Mouse (Mus musculus) cerebellum, adult 2 months (tissue): ENCODE data around the gene Nrxn1. TPM values are rescaled to one million over a fixed set of nuclear protein-coding genes. Genes with fewer than 3 reads are reported as not detected.

ENCODE experiments used
- DNase-seq, 2 experiments: peaks; one replicate each; pipeline ENCODE4 v3.0.0; 2021
- H3K27ac ChIP-seq: fragments of 200-500 bp; 2 replicates; pipeline ENCODE4 v1.5.1; 2012; ENCODE audit warnings: low read length, control low read depth, inconsistent platforms; ENCODE audit not compliant: insufficient read depth
- H3K27me3 ChIP-seq: fragments of 200-500 bp; 2 replicates; pipeline ENCODE4 v1.6.1; 2012; ENCODE audit warnings: inconsistent platforms, mild to moderate bottlenecking, low read length, moderate library complexity; ENCODE audit not compliant: control insufficient read depth, insufficient read depth
- H3K4me1 ChIP-seq: fragments of 200-500 bp; 2 replicates; pipeline ENCODE4 v1.6.1; 2011; ENCODE audit warnings: low read length; ENCODE audit not compliant: control insufficient read depth, insufficient read depth
- H3K4me3 ChIP-seq: fragments of 200-500 bp; replicated peaks from 2 replicates; pipeline ENCODE3; 2011; ENCODE audit warnings: mild to moderate bottlenecking, low read depth, low read length, control low read depth; ENCODE audit not compliant: insufficient read depth
- CTCF ChIP-seq: fragments of 200-500 bp; IDR thresholded peaks from 2 replicates; pipeline ENCODE4 v1.5.1; 2011; ENCODE audit warnings: low read depth, mild to moderate bottlenecking, control low read depth, low read length, moderate library complexity, borderline replicate concordance; ENCODE audit not compliant: insufficient read depth
- POLR2A ChIP-seq: fragments of 200-500 bp; IDR thresholded peaks from 2 replicates; pipeline ENCODE4 v1.6.1; 2011; ENCODE audit warnings: low read length, control low read depth, borderline replicate concordance; ENCODE audit not compliant: insufficient read depth
- whole genome bisulfite sequencing: fragments of 180-500 bp; shearing (Covaris S2); methylation state at CpG from one replicate; pipeline ENCODE4 v1.1.7; 2018; 5-methylcytosine and 5-hydroxymethylcytosine counted together
- polyA plus RNA-seq: library from polyadenylated mRNA; depleted of rRNA; stranded (reverse); fragments of >200 nt; gene quantifications from 2 replicates; pipeline ENCODE4 v1.2.3, GENCODE M21; 2012

Gene Nrxn1
- polyA plus RNA-seq, 1 experiment: 143 TPM

DNA sequence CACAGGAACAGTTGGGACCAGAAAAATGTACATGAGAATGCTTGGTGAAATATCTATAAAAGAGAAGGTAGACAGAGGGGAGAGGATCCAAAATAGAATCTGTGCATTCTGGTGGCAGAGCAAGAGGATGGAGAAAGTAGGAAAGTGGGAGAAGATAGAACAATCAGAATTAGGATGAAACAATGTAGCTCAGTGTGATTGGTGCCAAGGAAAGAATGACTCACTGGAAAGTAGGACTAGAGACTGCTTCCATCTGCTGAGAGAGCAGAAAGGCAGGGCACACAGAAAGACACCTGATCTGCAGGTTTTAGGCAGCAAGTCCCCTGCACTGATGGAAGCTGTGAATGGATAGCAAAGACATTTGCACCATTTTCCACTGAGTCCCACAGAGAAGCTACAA lies 657.0 kb downstream of the Nrxn1 start:
- TF ChIP-seq CTCF (no peak), POLR2A (no peak)
- H3K4me3 ChIP-seq: no peak overlapping the region
- H3K4me1 ChIP-seq: peaks cover 6% of the 10 kb centered on the region; the same call in 1 of the 2 replicates
- peak overlapping the region; percentile 90; the same call in 1 of the 2 replicates for H3K27ac ChIP-seq
- DNase-seq: peak; percentile 63 to 91
- no peaks in the 10 kb centered on the region for H3K27me3 ChIP-seq

DNA sequence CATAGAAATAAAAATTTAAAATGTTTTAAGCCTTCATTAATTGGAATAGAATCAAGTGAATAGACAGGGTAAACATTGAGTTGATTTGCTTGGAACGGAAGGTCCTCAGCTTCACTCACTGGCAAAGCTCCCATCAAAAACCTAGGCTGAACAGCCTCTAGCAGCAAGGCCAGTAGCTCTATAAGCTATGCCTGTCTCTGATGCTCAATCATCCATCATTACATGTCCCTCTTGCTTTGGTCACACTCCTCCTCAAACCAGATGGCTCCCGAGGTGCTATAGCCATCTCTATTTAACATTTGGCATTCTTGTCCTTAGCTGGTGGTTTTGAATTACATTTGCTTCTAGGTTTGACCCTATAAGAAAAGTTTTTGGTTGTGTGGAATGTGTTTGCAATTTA lies 657.5 kb downstream of the Nrxn1 start:
- TF ChIP-seq POLR2A (no peak), CTCF (no peak)
- H3K4me3 ChIP-seq: no peak overlapping the region
- H3K27ac ChIP-seq: peak overlapping the region; percentile 90
- WGBS: 12% methylated on average over 2 of the region's 2 CpGs
- no peaks in the 10 kb centered on the region for H3K27me3 ChIP-seq
- DNase-seq: peak; percentile 49 to 68
- H3K4me1 ChIP-seq: peaks cover 6% of the 10 kb centered on the region; the same call in 1 of the 2 replicates

DNA sequence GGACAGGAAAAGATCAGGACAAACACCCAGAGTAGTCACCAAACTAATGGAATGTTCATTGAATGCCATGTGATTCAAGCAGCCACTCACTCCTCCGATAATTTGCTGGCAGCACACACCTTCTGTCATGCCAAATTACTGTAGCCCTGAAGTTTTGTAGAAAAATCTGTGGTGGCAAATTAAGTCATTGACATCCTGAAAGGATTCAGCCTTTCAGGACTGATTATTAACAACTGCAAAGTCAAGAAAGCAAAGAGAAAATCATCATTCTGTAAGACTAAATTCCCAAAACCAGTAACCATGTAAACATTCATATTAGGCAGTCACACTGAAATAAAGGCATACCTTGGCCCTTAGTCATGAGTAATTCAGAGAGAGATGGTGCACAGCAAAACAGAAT lies 662.7 kb downstream of the Nrxn1 start:
- 11% methylated on average over 1 of the region's 1 CpGs for WGBS
- Histone ChIP-seq H3K4me3 (no peak overlapping the region), H3K4me1 (peaks cover 13% of the 10 kb centered on the region), H3K27me3 (no peaks in the 10 kb centered on the region), H3K27ac (0 out of 2 replicates have a peak overlapping the region, but pooled peaks have one; percentile 15)
- TF ChIP-seq CTCF (no peak), POLR2A (no peak)
- no peak for DNase-seq

DNA sequence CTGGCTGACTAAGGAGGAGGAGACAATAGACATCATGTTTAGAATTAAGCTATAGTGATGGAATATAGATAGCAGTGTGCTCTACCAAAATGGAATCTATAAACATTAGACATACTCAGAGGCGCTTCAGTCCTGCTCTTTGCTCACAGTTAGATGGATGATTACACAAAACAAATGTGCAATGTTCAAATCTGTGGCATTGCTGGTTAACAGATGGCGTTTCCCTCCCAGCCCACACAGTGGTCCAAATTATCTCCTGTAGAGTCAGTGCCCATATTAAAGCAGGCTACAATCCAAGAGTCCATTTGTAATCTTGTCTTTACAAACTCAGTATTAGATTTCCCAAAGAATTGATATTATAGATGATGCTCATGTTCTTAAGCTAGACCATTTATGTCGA lies 666.9 kb downstream of the Nrxn1 start:
- Histone ChIP-seq H3K27me3 (no peaks in the 10 kb centered on the region), H3K27ac (peak overlapping the region; percentile 54; the same call in 1 of the 2 replicates), H3K4me3 (no peak overlapping the region), H3K4me1 (peaks cover 27% of the 10 kb centered on the region)
- TF ChIP-seq POLR2A (no peak), CTCF (no peak)
- DNase-seq: peak; percentile 76 to 93
- WGBS: 12% methylated on average over 3 of the region's 3 CpGs

DNA sequence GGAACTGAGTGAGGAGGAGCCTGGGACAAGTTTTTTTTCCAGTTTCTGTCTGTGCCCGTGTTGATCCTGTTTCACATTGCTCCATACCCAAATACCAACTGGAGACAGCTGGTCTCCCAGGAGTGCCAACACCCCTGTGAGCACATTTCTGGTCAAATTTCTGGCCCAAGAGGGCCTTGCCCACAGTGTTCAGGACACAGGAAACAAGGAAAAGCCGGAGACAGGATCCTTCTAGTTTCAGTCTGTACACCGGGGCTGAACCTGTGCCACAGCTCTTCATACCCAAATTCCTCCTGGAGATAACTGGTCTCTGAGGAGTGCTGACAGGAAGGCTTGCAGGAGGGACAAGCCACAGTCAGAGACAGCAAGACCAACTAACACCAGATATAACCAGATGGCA lies 670.3 kb downstream of the Nrxn1 start:
- Histone ChIP-seq H3K4me1 (peaks cover 37% of the 10 kb centered on the region), H3K27ac (peak overlapping the region; percentile 90), H3K27me3 (no peaks in the 10 kb centered on the region), H3K4me3 (no peak overlapping the region)
- 12% methylated on average over 3 of the region's 3 CpGs for WGBS
- TF ChIP-seq CTCF: no peak
- TF ChIP-seq POLR2A: no peak
- peak; percentile 80 to 90 for DNase-seq

DNA sequence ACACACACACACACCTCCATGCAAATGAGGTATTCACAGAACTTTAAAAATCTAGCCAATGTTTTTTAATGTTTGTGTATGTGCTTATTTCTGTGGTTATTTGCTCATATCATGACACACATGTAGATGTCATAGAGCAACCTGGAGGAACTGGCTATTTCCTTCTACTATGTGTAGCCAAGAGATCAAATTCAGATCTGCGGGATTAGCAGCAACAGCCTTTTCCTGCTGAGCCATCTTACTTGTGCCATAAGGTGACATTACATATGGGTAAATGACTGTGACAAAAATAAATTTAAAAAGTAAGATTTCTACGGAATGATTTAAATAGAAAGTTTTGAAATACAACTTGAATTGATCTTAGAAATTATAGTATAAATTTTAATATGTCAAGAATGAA lies 672.1 kb downstream of the Nrxn1 start:
- Histone ChIP-seq H3K4me1 (peaks cover 32% of the 10 kb centered on the region), H3K27me3 (no peaks in the 10 kb centered on the region), H3K27ac (no peak overlapping the region), H3K4me3 (no peak overlapping the region)
- 16% methylated on average over 2 of the region's 2 CpGs for WGBS
- DNase-seq: peak in 1 of 2 experiments; percentile 60
- TF ChIP-seq POLR2A: no peak
- no peak for TF ChIP-seq CTCF

DNA sequence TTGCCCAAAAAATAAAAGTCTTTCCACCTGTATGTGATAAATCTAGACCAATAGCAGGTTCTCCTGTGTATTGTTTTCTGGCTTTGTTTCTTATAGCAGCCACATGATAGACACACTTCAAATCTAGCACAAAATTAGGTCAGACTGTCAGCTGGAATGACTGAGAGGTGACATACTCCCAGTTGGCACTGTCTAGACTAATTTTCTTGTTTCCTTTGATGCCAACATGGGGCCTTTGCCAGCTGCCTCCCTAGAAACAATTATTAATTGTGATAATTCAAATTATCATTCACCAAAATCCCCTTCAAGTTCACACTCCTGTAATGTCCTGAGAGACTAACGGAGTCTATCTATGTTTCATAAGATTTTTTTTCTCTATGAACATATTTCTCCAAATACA lies 673.3 kb downstream of the Nrxn1 start:
- Histone ChIP-seq H3K27me3 (no peaks in the 10 kb centered on the region), H3K4me3 (no peak overlapping the region), H3K27ac (no peak overlapping the region), H3K4me1 (peaks cover 26% of the 10 kb centered on the region; the same call in 1 of the 2 replicates)
- peak in 1 of 2 experiments; percentile 61 for DNase-seq
- WGBS: 75% methylated on average over 1 of the region's 1 CpGs
- TF ChIP-seq CTCF (no peak), POLR2A (no peak)

DNA sequence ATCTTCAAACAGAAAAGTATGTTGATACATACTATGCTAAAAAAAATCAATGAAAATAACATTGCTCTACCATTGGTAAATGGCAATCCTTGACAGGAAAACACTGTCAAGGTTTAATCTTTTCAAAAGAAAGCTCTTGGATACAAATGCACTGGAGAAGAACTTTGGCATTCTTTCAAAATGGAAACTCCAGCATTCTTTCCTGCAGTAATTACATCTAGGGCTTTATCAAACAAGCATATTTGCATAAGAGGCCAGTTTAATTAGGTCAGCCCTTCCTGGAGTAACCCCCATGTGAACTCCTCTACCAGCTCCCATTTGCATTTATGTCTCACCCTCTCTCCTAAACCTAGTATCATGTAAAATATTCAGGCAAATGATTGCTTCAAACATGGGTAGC lies 696.5 kb downstream of the Nrxn1 start:
- Histone ChIP-seq H3K27me3 (no peaks in the 10 kb centered on the region), H3K4me1 (peaks cover 8% of the 10 kb centered on the region), H3K27ac (no peak overlapping the region), H3K4me3 (no peak overlapping the region)
- DNase-seq: no peak
- TF ChIP-seq POLR2A (no peak), CTCF (no peak)

DNA sequence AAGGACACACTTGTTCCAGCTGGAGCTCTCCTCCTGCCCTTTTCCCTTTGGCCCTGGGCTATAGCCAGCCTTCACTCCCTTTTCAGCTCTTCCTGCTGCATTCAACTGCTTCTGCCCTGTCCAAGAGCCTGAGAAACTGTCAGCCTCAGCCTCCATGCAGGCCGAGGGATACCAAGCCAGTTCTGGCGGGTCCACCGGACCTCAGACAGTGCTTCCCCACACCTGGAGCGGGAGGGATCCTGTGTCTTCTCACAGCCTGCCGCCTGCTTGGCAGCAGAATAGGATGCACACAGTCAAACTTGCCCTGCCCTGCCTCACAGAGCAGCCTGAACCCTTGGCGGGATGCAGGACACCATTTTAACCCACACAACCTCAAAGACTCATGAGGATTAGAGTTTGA lies 698.3 kb downstream of the Nrxn1 start:
- no peak for TF ChIP-seq CTCF
- no peak for TF ChIP-seq POLR2A
- DNase-seq: peak; percentile 34 to 40
- H3K27me3 ChIP-seq: no peaks in the 10 kb centered on the region
- WGBS: 33% methylated on average over 6 of the region's 6 CpGs
- H3K27ac ChIP-seq: peak overlapping the region; percentile 65
- no peak overlapping the region for H3K4me3 ChIP-seq
- peaks cover 16% of the 10 kb centered on the region for H3K4me1 ChIP-seq
